Mouse (Mus musculus) thymus, postnatal 4 days (tissue): ENCODE measurements at regions not wholly inside any gene's neighbourhood (a gene's known extent, or its start where the extent isn't known, plus 50 kb on each side); places are given as distances from the start of the nearest gene placed in this dataset.
A peak's percentile ranks its signal among the peaks of the same experiment; 100 is the strongest.

Experiments used
- DNase-seq: peaks from one replicate; pipeline ENCODE4 v3.0.0; 2021

GRCm38 (mm10) chr1:138908860-138909259 is 52.2 kb upstream of the 2310009B15Rik start:
- DNase-seq, result no peak

DNA sequence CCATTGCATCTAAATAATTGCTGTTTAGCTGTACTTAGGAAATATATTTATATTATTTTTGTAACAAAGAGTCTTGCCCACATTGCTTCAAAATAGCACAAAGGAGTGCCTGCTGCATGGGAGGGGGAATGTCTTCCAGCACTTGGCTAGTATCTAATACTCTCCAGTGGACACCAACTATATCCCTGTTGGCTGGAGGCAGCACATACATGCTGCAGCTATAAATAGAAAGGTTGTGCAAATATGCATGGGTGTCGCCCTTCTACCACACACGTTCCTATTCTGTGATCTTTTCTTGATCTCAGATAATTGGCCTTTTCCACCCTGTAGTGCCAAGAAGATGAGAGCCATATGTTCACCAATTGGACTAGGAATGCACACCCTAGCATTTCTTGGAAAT is 53.0 kb upstream of the 2310009B15Rik start:
- no peak for DNase-seq

DNA sequence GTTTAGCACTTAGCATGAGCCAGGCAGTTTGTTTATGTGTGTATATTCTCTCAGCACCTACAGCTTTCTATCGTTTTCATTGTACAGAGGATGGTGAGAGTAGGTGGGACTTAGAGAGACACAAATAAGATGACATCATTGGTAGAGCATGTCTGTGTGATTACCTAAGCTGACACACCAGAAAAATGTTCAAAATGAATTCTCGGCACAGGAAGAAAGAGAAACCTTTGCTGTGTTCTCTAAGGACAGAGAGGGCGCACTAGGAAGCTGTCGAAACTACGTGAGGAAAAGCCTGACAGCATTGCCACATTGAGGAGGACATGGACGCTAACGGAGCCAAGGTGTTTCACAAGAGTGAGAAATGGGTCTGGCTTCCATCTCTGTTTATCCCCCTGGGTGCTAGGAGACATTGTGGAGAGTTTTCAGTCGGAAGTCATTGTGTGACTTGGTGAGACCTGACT is 51.0 kb upstream of the Dennd1b start:
- peak; percentile 12 for DNase-seq

DNA sequence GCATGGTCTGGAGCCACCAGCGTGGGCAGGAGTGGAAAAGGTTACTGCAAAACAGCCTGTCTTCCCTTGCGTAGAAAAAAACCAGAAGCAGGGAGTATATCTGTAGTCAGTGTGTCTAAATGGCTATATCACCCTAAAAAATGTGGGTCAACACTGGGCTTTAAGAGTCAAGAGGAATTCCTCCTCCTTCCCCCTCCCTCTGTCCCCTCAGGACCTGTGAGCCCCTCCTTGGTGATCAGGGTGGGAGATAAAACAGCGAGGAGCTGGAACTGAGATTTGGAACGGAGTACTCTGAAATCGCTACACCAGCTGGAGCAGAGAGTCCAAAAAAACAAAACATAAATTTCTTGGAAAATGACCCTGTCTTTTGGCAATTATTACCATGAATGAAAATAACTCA is 50.3 kb upstream of the Dennd1b start:
- no peak for DNase-seq

GRCm38 (mm10) chr1:138913428-138913827 is 49.8 kb upstream of the Dennd1b start:
- no peak for DNase-seq
